Mouse (Mus musculus): ENCODE measurements around the gene Galnt11.

Galnt11 gene

GRCm38 (mm10) chr5:25252825-25253544 is 31.3 kb downstream of the Galnt11 start:
- in situ Hi-C loops (cut with MboI; ENCODE audit: low sequenced_read_pairs): no loop called here

GRCm38 (mm10) chr5:25254491-25254890 is 32.8 kb downstream of the Galnt11 start:
- in situ Hi-C loops (cut with MboI; ENCODE audit: low sequenced_read_pairs): no loop called here

- in situ Hi-C loops (cut with MboI; ENCODE audit: low sequenced_read_pairs): no loop called here
Observed at GRCm38 (mm10) chr5:25256686-25257085, 35.0 kb downstream of the Galnt11 start.

DNA sequence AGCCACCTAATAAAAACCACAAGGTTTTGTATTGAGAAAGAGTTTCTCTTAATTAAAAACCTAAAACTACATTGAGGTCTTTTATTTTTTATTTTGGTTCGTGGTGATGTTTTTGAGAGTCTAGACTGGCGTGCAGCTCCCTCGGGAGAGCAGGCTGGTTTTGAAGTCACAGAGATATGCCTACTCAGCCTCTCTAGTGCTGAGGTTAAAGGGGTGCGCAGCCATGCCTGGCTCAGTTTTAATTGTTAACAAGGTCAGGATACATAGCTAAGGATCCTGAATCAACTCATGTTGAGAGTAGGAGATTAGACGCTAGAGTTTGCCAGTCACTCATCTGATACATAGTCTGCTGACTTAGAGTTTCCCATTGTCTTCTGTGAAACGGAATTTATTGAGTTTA is 39.7 kb downstream of the Galnt11 start:
- in situ Hi-C loops (cut with MboI; ENCODE audit: low sequenced_read_pairs): no loop called here

DNA sequence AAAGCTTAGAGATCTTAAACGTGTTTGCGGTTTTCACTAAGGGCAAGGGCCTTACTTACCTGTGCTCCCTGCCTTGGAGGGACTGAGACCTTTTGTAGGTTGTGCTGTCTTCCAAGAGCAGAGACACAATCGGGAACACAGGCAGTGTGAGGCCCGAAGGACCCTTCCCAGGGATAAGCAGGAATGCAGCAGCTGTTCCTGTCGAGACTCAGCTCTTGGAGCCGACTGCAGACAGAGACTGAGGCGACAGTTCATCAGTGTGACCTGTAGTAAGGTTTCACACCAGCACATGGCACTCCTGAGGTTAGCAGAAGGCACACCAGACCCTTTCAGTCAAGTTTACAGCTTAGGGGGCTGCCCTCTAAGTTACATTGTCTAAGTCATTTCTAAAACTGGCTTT is 40.6 kb downstream of the Galnt11 start:
- in situ Hi-C loops (cut with MboI; ENCODE audit: low sequenced_read_pairs): no loop called here

GRCm38 (mm10) chr5:25268258-25268888 is 46.7 kb downstream of the Galnt11 start:
- in situ Hi-C loops (cut with MboI; ENCODE audit: low sequenced_read_pairs): no loop called here

GRCm38 (mm10) chr5:25275629-25276028 is 53.9 kb downstream of the Galnt11 start:
- in situ Hi-C loops (cut with MboI; ENCODE audit: low sequenced_read_pairs): no loop called here

DNA sequence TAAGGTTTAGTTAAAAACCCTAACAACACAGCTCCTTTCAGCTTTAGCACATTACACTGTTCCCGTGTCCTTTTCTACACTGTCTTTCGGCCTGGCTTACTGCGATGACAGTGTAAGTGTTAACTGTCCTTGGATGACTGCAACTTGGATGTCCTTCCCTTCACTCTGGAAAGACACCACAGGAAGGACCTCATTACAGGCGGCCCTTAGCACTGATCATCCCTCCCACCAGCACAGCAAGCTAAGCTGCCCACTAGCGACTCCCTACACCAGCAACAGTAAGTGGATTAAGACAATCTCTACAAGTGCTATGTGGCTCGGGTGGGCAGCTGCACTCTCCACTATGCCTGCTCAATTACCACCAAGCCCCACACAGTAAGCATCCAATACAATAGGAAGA is 54.7 kb downstream of the Galnt11 start:
- in situ Hi-C loops (cut with MboI; ENCODE audit: low sequenced_read_pairs): no loop called here

- in situ Hi-C loops (cut with MboI; ENCODE audit: low sequenced_read_pairs): no loop called here
Observed at GRCm38 (mm10) chr5:25283988-25284387, 62.3 kb downstream of the Galnt11 start.

DNA sequence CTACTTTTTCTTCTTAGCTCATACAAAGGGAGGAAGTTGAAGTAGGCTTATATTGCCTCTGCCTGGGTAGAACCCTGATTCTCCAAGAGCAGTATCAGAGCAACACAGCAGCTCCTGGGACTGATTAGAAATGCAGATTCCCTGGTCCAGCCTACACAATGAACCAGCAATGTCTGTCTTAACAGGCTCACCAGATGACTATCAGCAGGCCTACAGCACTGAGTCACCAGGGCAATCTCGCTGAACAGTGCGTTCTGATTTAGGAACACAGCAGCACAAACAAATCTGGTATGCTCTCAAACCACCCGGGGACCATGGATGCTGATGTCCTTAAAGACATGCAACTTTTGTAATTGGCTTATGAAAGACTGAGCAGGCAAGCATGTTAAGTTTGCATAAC is 75.1 kb downstream of the Galnt11 start:
- in situ Hi-C loops (cut with MboI; ENCODE audit: low sequenced_read_pairs): no loop called here

- in situ Hi-C loops (cut with MboI; ENCODE audit: low sequenced_read_pairs): no loop called here
Observed at GRCm38 (mm10) chr5:25310226-25310625, 88.5 kb downstream of the Galnt11 start.

DNA sequence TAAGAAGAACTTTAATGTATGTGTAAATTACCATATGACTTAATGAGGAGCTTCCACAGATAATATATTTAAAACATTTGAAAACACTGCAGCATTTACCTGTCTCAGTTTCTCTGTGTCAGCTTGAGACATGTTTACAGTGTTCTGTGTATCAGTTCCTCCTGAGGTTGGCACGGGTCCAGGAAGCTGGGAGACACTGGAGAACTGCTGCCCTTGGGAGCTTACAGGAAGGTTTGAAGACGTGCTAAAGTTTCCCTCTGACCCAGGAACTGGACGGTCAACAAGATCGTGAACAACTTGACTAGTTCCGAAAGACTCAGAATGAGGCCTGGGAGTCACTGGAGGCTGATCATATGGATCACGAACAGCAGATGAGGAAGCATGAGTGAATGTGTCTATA is 92.2 kb downstream of the Galnt11 start:
- in situ Hi-C loops (cut with MboI; ENCODE audit: low sequenced_read_pairs): no loop called here

All from CH12F3 (cell line).